Mouse (Mus musculus) ES-E14 (cell line): ENCODE measurements around the gene Pld5. TPM values are rescaled to one million over a fixed set of nuclear protein-coding genes. Genes with fewer than 3 reads are reported as not detected.

ENCODE experiments used
- DNase-seq: peaks from one replicate; pipeline ENCODE4 v3.0.0-alpha.2; 2013; ENCODE audit warnings: low read depth, low spot score
- H3K27ac ChIP-seq: 2 replicates; pipeline ENCODE4 v1.5.1; 2012; ENCODE audit warnings: low read depth, mild to moderate bottlenecking, low read length, moderate library complexity, mixed read lengths; ENCODE audit not compliant: poor library complexity, insufficient read depth, severe bottlenecking
- H3K36me3 ChIP-seq: 2 replicates; pipeline ENCODE4 v1.6.1; 2012; ENCODE audit warnings: mild to moderate bottlenecking, low read length, moderate library complexity, mixed read lengths; ENCODE audit not compliant: control insufficient read depth, poor library complexity, insufficient read depth, severe bottlenecking
- H3K4me1 ChIP-seq, 2 experiments: fragments of 150-350 bp in 1 of 2; sonication (generic) in 1 of 2; 2 replicates each; pipeline ENCODE4 v1.6.1; 2012; ENCODE audit warnings: low read length in 2 of 2, mild to moderate bottlenecking in 1 of 2, mixed read lengths in 1 of 2; ENCODE audit not compliant: control insufficient read depth in 2 of 2, insufficient read depth in 2 of 2, poor library complexity in 1 of 2
- H3K4me3 ChIP-seq, 2 experiments: fragments of 150-350 bp in 1 of 2; sonication (generic) in 1 of 2; 2 replicates each; pipeline ENCODE4 v1.5.1; 2012; ENCODE audit warnings: low read length in 2 of 2, low read depth in 1 of 2, mild to moderate bottlenecking in 1 of 2, mixed read lengths in 1 of 2; ENCODE audit not compliant: insufficient read depth in 1 of 2, poor library complexity in 1 of 2, severe bottlenecking in 1 of 2
- H3K9ac ChIP-seq: 2 replicates; pipeline ENCODE4 v1.6.1; 2012; ENCODE audit warnings: low read depth, mild to moderate bottlenecking, low read length, mixed read lengths; ENCODE audit not compliant: poor library complexity, insufficient read depth, severe bottlenecking
- H3K9me3 ChIP-seq: fragments of 150-350 bp; sonication (generic); 2 replicates; pipeline ENCODE4 v1.6.1; 2012; ENCODE audit warnings: low read depth, mild to moderate bottlenecking, low read length; ENCODE audit not compliant: control insufficient read depth, insufficient read depth
- CHD2 ChIP-seq: IDR thresholded peaks from 2 replicates; pipeline ENCODE4 v1.6.1; 2014; ENCODE audit warnings: mild to moderate bottlenecking, low read depth, low read length, inconsistent platforms
- HCFC1 ChIP-seq: IDR thresholded peaks from 2 replicates; pipeline ENCODE4 v1.6.1; 2012; ENCODE audit warnings: low read length, inconsistent platforms, borderline replicate concordance; ENCODE audit not compliant: insufficient read depth
- MAFK ChIP-seq: IDR thresholded peaks from 2 replicates; pipeline ENCODE4 v1.6.1; 2014; ENCODE audit warnings: mild to moderate bottlenecking, low read depth, low read length, inconsistent platforms; ENCODE audit not compliant: insufficient read depth
- ZC3H11A ChIP-seq: IDR thresholded peaks from 2 replicates; pipeline ENCODE4 v1.6.1; 2012; ENCODE audit warnings: low read depth, mild to moderate bottlenecking, inconsistent platforms, low read length, borderline replicate concordance
- ZNF384 ChIP-seq: IDR thresholded peaks from 2 replicates; pipeline ENCODE4 v1.6.1; 2012; ENCODE audit warnings: low read depth, low read length, inconsistent platforms
- in situ Hi-C, 2 experiments: fragments of 600-800 bp; cut with MboI; formaldehyde crosslinking; loops; one replicate each; pipeline ENCODE4 v1.15.1; 2025; ENCODE audit warnings: low sequenced_read_pairs in 2 of 2, inconsistent platforms in 1 of 2; ENCODE audit not compliant: unreplicated experiment in 2 of 2
- total RNA-seq: library from RNA; depleted of rRNA; stranded (reverse); fragments of 300-350 nt; gene quantifications from 2 replicates; pipeline ENCODE4 v1.2.3, GENCODE M21; 2012

The Pld5 gene
- total RNA-seq, 1 experiment: not detected

- no peak overlapping the region for H3K4me3 ChIP-seq
- no peak overlapping the region for H3K27ac ChIP-seq
These were observed 351.0 kb downstream of the Pld5 start for GRCm38 (mm10) chr1:175923848-175924787.

GRCm38 (mm10) chr1:175921091-175921490 lies 354.0 kb downstream of the Pld5 start:
- DNase-seq: no peak
- no peak overlapping the region for H3K4me3 ChIP-seq
- H3K36me3 ChIP-seq: no peaks in the 10 kb centered on the region
- no peak overlapping the region for H3K27ac ChIP-seq
- in situ Hi-C loops: no loop called here
- no peaks in the 10 kb centered on the region for H3K9me3 ChIP-seq
- no peak overlapping the region for H3K9ac ChIP-seq
- peak; percentile 52; the same call in 1 of the 2 replicates for TF ChIP-seq MAFK
- no peak for TF ChIP-seq HCFC1
- TF ChIP-seq CHD2: no peak
- TF ChIP-seq ZC3H11A: no peak
- no peaks in the 10 kb centered on the region for H3K4me1 ChIP-seq

More at GRCm38 (mm10) chr1:175923848-175924787, 351.0 kb downstream of the Pld5 start:
- Histone ChIP-seq H3K4me1 (no peaks in the 10 kb centered on the region), H3K36me3 (no peaks in the 10 kb centered on the region), H3K9me3 (no peaks in the 10 kb centered on the region), H3K9ac (no peak overlapping the region)
- in situ Hi-C loops: no loop called here
- TF ChIP-seq CHD2 (no peak), ZC3H11A (peak; percentile 65; the same call in 1 of the 2 replicates), MAFK (no peak), HCFC1 (no peak)
- DNase-seq: peak; percentile 44

DNA sequence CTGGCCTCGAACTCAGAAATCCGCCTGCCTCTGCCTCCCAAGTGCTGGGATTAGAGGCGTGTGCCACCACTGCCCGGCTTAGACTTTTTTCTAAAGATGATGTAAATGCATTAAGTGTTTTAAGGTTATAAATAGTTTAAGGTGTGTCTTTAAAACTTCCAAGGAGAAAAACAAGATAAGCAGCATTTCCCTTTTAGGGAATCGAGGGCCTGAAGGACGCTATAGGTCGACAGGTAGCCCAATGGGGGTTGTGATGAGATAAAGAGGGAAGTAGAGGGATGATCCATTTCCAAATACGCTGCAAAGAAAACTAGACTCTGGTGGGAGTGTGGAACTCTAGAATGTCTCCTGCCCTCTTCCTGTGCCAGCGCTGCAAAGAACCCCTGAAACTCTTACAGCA lies 355.1 kb downstream of the Pld5 start, which contains the start of gene Gm38100:
Gm38100 (plus strand) TSS at position 301 of the 400 bp plus-strand sequence.
- no peak within 1 kb of the TSS for H3K9ac ChIP-seq
- no peaks in the 10 kb centered on the region for H3K4me1 ChIP-seq
- in situ Hi-C loops: no loop called here
- no peak for TF ChIP-seq CHD2
- TF ChIP-seq MAFK: no peak
- no peak for TF ChIP-seq ZC3H11A
- no peak for TF ChIP-seq HCFC1
- no peak for TF ChIP-seq ZNF384
- no peak within 1 kb of the TSS for H3K27ac ChIP-seq
- no peaks in the 10 kb centered on the region for H3K36me3 ChIP-seq
- no peak within 1 kb of the TSS for H3K4me3 ChIP-seq
- H3K9me3 ChIP-seq: no peaks in the 10 kb centered on the region
- DNase-seq: no peak

- Histone ChIP-seq H3K27ac (no peak overlapping the region), H3K36me3 (peaks cover 6% of the 10 kb centered on the region), H3K9me3 (no peaks in the 10 kb centered on the region), H3K4me3 (no peak overlapping the region), H3K9ac (no peak overlapping the region), H3K4me1 (no peaks in the 10 kb centered on the region)
- DNase-seq: no peak
- in situ Hi-C loops: no loop called here
- TF ChIP-seq HCFC1 (no peak), ZNF384 (no peak), CHD2 (no peak), ZC3H11A (no peak), MAFK (no peak)
These were observed 361.3 kb downstream of the Pld5 start for GRCm38 (mm10) chr1:175913728-175914303.
